Mouse (Mus musculus) cerebellum, adult 2 months (tissue): ENCODE data around the gene Tmsb15a. TPM values are rescaled to one million over a fixed set of nuclear protein-coding genes. Genes with fewer than 3 reads are reported as not detected.
A peak's percentile ranks its signal among the peaks of the same experiment; 100 is the strongest.
"Not testable (repeated sequence)": the region's sequence is repeated elsewhere in the genome, so short reads cannot be mapped to it uniquely, and the experiment has no call there.

ENCODE experiments used
- DNase-seq, 2 experiments: peaks; one replicate each; pipeline ENCODE4 v3.0.0; 2021
- H3K27ac ChIP-seq: fragments of 200-500 bp; 2 replicates; pipeline ENCODE4 v1.5.1; 2012; ENCODE audit warnings: low read length, control low read depth, inconsistent platforms; ENCODE audit not compliant: insufficient read depth
- H3K27me3 ChIP-seq: fragments of 200-500 bp; 2 replicates; pipeline ENCODE4 v1.6.1; 2012; ENCODE audit warnings: inconsistent platforms, mild to moderate bottlenecking, low read length, moderate library complexity; ENCODE audit not compliant: control insufficient read depth, insufficient read depth
- H3K4me1 ChIP-seq: fragments of 200-500 bp; 2 replicates; pipeline ENCODE4 v1.6.1; 2011; ENCODE audit warnings: low read length; ENCODE audit not compliant: control insufficient read depth, insufficient read depth
- H3K4me3 ChIP-seq: fragments of 200-500 bp; replicated peaks from 2 replicates; pipeline ENCODE3; 2011; ENCODE audit warnings: mild to moderate bottlenecking, low read depth, low read length, control low read depth; ENCODE audit not compliant: insufficient read depth
- CTCF ChIP-seq: fragments of 200-500 bp; IDR thresholded peaks from 2 replicates; pipeline ENCODE4 v1.5.1; 2011; ENCODE audit warnings: low read depth, mild to moderate bottlenecking, control low read depth, low read length, moderate library complexity, borderline replicate concordance; ENCODE audit not compliant: insufficient read depth
- POLR2A ChIP-seq: fragments of 200-500 bp; IDR thresholded peaks from 2 replicates; pipeline ENCODE4 v1.6.1; 2011; ENCODE audit warnings: low read length, control low read depth, borderline replicate concordance; ENCODE audit not compliant: insufficient read depth
- WGBS: fragments of 180-500 bp; shearing (Covaris S2); methylation state at CpG from one replicate; pipeline ENCODE4 v1.1.7; 2018; 5-methylcytosine and 5-hydroxymethylcytosine counted together
- polyA plus RNA-seq: library from polyadenylated mRNA; depleted of rRNA; stranded (reverse); fragments of >200 nt; gene quantifications from 2 replicates; pipeline ENCODE4 v1.2.3, GENCODE M21; 2012; rRNA removed

Gene Tmsb15a
- not detected in 2 replicates for polyA plus RNA-seq

DNA sequence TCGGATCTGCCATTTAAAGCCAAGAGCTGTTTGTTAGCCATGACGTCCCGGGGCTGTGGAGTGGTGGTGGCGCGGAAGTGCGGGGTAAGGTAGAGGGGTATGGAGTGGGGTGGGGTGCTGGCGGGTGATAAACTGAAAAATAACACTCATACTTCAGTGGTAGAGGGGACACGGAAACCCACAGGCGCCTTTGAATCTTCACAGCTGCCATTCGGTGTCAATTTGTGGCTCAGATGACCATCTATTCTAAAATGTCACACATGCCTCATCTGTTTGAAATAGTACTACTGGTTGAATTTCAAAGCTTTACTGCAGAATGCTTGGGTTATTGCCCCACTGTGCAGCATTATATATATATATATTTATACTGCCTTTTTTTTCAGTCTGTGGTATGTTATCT is at the start of gene Tmsb15a:
Gene Tmsb15a, minus strand, starts transcription at position 101 of the 400 bp plus-strand sequence.
- DNase-seq: no peak
- Histone ChIP-seq H3K27me3 (no peaks in the 10 kb centered on the region), H3K4me3 (no peak within 1 kb of the TSS), H3K4me1 (no peaks in the 10 kb centered on the region), H3K27ac (no peak within 1 kb of the TSS)
- TF ChIP-seq POLR2A (no peak), CTCF (no peak)
- 92% methylated on average over 10 of the region's 10 CpGs for WGBS

DNA sequence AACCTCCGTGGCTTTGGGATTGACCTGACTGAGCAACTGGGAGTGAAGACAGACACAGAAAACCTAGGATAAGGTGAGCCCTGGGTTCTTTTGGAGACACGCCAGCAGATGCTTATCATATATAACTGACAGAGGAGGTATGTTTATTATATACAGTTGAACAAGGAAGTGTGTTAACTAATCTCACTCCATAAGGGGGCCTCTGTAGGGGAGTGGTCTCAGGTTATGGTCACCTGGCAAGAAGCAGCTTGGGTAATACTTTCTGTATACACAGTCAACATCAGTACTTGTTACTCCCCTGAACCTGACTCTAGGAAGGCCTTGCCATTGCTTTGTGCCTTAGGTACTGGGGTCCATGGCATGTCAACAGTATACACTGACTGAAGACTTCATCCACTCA is 43.5 kb upstream of the Tmsb15a start:
- no peak overlapping the region for H3K4me3 ChIP-seq
- no peaks in the 10 kb centered on the region for H3K27me3 ChIP-seq
- no peak for TF ChIP-seq POLR2A
- no peak for TF ChIP-seq CTCF
- no peaks in the 10 kb centered on the region for H3K4me1 ChIP-seq
- DNase-seq: no peak
- no peak overlapping the region for H3K27ac ChIP-seq
- 87% methylated on average over 2 of the region's 2 CpGs for WGBS

- H3K27me3 ChIP-seq: no peaks in the 10 kb centered on the region
- 93% methylated on average over 3 of the region's 3 CpGs for WGBS
- DNase-seq: no peak
- no peak overlapping the region for H3K4me3 ChIP-seq
- TF ChIP-seq POLR2A: no peak
- TF ChIP-seq CTCF: no peak
- H3K4me1 ChIP-seq: no peaks in the 10 kb centered on the region
- H3K27ac ChIP-seq: no peak overlapping the region
These were observed 43.0 kb upstream of the Tmsb15a start for GRCm38 (mm10) chrX:135768043-135768548.

- Histone ChIP-seq H3K27me3 (no peaks in the 10 kb centered on the region), H3K4me3 (no peak overlapping the region), H3K4me1 (no peaks in the 10 kb centered on the region), H3K27ac (no peak overlapping the region)
- TF ChIP-seq POLR2A: no peak
- TF ChIP-seq CTCF: peak; percentile 29; the same call in 1 of the 2 replicates
- DNase-seq: peak; percentile 15 to 20
These were observed 36.6 kb upstream of the Tmsb15a start for GRCm38 (mm10) chrX:135761707-135762106.

DNA sequence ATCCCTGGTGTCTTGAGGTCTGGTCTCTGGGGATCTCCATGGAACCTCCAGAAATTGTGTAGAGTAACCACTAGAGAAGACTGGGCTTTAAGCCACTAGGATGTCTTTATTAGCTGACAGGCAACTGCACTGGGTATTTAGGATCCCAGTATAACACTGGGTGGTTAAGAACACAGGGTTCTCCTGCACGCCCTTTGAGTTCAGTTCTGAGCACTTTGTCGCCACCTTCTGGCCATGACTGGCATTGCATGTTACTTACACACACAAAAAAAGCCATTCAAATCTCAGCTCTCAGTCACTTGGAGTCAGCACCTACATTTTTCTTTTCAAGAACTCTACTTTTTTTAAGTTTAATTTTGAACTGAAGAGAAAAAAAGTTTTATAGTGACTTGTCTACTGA is 27.8 kb upstream of the Tmsb15a start:
- Histone ChIP-seq H3K4me1 (no peaks in the 10 kb centered on the region), H3K27ac (no peak overlapping the region), H3K4me3 (no peak overlapping the region), H3K27me3 (no peaks in the 10 kb centered on the region)
- TF ChIP-seq POLR2A (no peak), CTCF (peak; percentile 76)
- WGBS: 0% methylated on average over 2 of the region's 2 CpGs
- peak; percentile 59 to 77 for DNase-seq

DNA sequence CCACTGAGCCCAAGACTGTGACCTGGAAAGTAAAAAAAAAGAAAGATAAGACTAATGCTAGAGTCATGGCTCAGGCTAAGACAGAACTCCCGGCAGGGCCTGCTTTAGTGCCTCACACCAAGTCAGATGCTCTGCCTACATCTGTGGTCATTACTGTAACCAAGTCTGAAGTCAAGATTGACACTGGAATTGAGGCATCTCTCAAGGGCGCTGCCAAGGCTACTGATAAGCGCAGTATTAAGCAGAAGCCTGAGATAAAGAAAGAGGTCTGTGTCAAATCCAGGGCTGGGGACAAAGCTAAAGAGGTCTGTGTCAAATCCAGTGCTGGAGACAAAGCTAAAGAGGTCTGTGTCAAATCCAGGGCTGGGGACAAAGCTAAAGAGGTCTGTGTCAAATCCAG is 20.3 kb upstream of the Tmsb15a start:
- H3K27ac ChIP-seq, H3K27me3 ChIP-seq, DNase-seq, H3K4me3 ChIP-seq, H3K4me1 ChIP-seq: not testable (repeated sequence)
- 97% methylated on average over 3 of the region's 3 CpGs for WGBS

GRCm38 (mm10) chrX:135743056-135743355 is 17.9 kb upstream of the Tmsb15a start:
- H3K27me3 ChIP-seq: no peaks in the 10 kb centered on the region
- no peaks in the 10 kb centered on the region for H3K4me1 ChIP-seq
- 9% methylated on average over 7 of the region's 7 CpGs for WGBS
- no peak for TF ChIP-seq CTCF
- TF ChIP-seq POLR2A: no peak
- peak overlapping the region; percentile 70; the same call in 1 of the 2 replicates for H3K27ac ChIP-seq
- H3K4me3 ChIP-seq: peak overlapping the region; percentile 80
- DNase-seq: no peak

GRCm38 (mm10) chrX:135742304-135743055 is 17.4 kb upstream of the Tmsb15a start, which contains the start of the genes Armcx5 and Gprasp1:
TSS of gene Armcx5 (plus strand) at chrX:135742733.
TSS of gene Gprasp1 (plus strand) at chrX:135742733.
- Histone ChIP-seq H3K27ac (peak within 1 kb of the TSS; percentile 70), H3K27me3 (no peaks in the 10 kb centered on the region), H3K4me1 (no peaks in the 10 kb centered on the region), H3K4me3 (peak within 1 kb of the TSS; percentile 80)
- 8% methylated on average over 48 of the region's 48 CpGs for WGBS
- DNase-seq: peak; percentile 89 to 92
- TF ChIP-seq CTCF (no peak), POLR2A (peak; percentile 62; the same call in 1 of the 2 replicates)
